Mouse (Mus musculus) MEL (cell line): Measurements from ENCODE around the gene Sdc3. TPM values are rescaled to one million over a fixed set of nuclear protein-coding genes. Genes with fewer than 3 reads are reported as not detected.

ENCODE experiments used
- DNase-seq: peaks from one replicate; pipeline ENCODE4 v3.0.0; 2011; ENCODE audit warnings: low read depth, low spot score
- H3K27ac ChIP-seq: 2 replicates; pipeline ENCODE4 v1.5.1; 2012; ENCODE audit warnings: low read depth, mild to moderate bottlenecking, control low read depth, low read length, moderate library complexity; ENCODE audit not compliant: control insufficient read depth
- H3K27me3 ChIP-seq, 2 experiments: fragments of 150-350 bp in 1 of 2; sonication (generic) in 1 of 2; 2 replicates each; pipeline ENCODE4 v1.6.1; 2012; ENCODE audit warnings: low read length in 2 of 2, mild to moderate bottlenecking in 2 of 2, improper control_type of control experiment in 1 of 2, moderate library complexity in 1 of 2; ENCODE audit not compliant: insufficient read depth in 2 of 2, control insufficient read depth in 1 of 2
- H3K36me3 ChIP-seq, 2 experiments: 2 replicates each; pipeline ENCODE4 v1.6.1; 2012 to 2014; ENCODE audit warnings: low read length in 2 of 2, improper control_type of control experiment in 1 of 2, inconsistent platforms in 1 of 2, mild to moderate bottlenecking in 1 of 2; ENCODE audit not compliant: insufficient read depth in 2 of 2, control insufficient read depth in 1 of 2
- H3K4me1 ChIP-seq, 2 experiments: fragments of 150-350 bp in 1 of 2; sonication (generic) in 1 of 2; 2 replicates each; pipeline ENCODE4 v1.6.1; 2012; ENCODE audit warnings: low read length in 2 of 2, improper control_type of control experiment in 1 of 2, mild to moderate bottlenecking in 1 of 2; ENCODE audit not compliant: insufficient read depth in 2 of 2, control insufficient read depth in 1 of 2
- H3K4me3 ChIP-seq, 2 experiments: fragments of 150-350 bp in 1 of 2; sonication (generic) in 1 of 2; 2 replicates each; pipeline ENCODE4 v1.5.1; 2012; ENCODE audit warnings: low read depth in 2 of 2, low read length in 2 of 2, mild to moderate bottlenecking in 2 of 2, moderate library complexity in 2 of 2, control low read depth in 1 of 2, improper control_type of control experiment in 1 of 2; ENCODE audit not compliant: control insufficient read depth in 1 of 2, insufficient read depth in 1 of 2
- H3K79me2 ChIP-seq: 2 replicates; pipeline ENCODE4 v1.6.1; 2012; ENCODE audit warnings: mild to moderate bottlenecking, low read length, moderate library complexity; ENCODE audit not compliant: control insufficient read depth, poor library complexity, insufficient read depth
- H3K9ac ChIP-seq: 2 replicates; pipeline ENCODE4 v1.6.1; 2012; ENCODE audit warnings: low read depth, mild to moderate bottlenecking, control low read depth, low read length, moderate library complexity; ENCODE audit not compliant: control insufficient read depth, poor library complexity, severe bottlenecking
- H3K9me3 ChIP-seq: fragments of 150-350 bp; sonication (generic); replicated peaks from 2 replicates; pipeline ENCODE4 v1.6.1; 2012; ENCODE audit warnings: mild to moderate bottlenecking, low read length, improper control_type of control experiment, moderate library complexity; ENCODE audit not compliant: insufficient read depth
- CHD1 ChIP-seq: IDR thresholded peaks from 2 replicates; pipeline ENCODE4 v1.6.1; 2012; ENCODE audit warnings: low read depth, mild to moderate bottlenecking, inconsistent platforms, low read length, improper control_type of control experiment
- CHD2 ChIP-seq: IDR thresholded peaks from 2 replicates; pipeline ENCODE4 v1.6.1; 2011; ENCODE audit warnings: low read length, improper control_type of control experiment
- CTCF ChIP-seq, 3 experiments: IDR thresholded peaks in 2 of 3; conservative IDR thresholded peaks in 1 of 3; 2 replicates each; pipeline ENCODE4 v1.5.1; 2011 to 2012; ENCODE audit warnings: low read length in 3 of 3, low read depth in 2 of 3, mild to moderate bottlenecking in 2 of 3, improper control_type of control experiment in 1 of 3, inconsistent platforms in 1 of 3, mixed read lengths in 1 of 3, moderate library complexity in 1 of 3; ENCODE audit not compliant: control insufficient read depth in 1 of 3, insufficient read depth in 1 of 3, poor library complexity in 1 of 3, severe bottlenecking in 1 of 3
- ELF1 ChIP-seq: IDR thresholded peaks from 2 replicates; pipeline ENCODE4 v1.6.1; 2014; ENCODE audit warnings: low read depth, mild to moderate bottlenecking, inconsistent platforms, low read length, improper control_type of control experiment, moderate library complexity
- EP300 ChIP-seq, 2 experiments: IDR thresholded peaks; 2 replicates each; pipeline ENCODE4 v1.6.1; 2011; ENCODE audit warnings: improper control_type of control experiment in 2 of 2, low read length in 2 of 2, low read depth in 1 of 2, mild to moderate bottlenecking in 1 of 2
- ETS1 ChIP-seq: IDR thresholded peaks from 2 replicates; pipeline ENCODE4 v1.6.1; 2012; ENCODE audit warnings: low read depth, mild to moderate bottlenecking, inconsistent platforms, low read length, improper control_type of control experiment, moderate library complexity
- GABPA ChIP-seq: IDR thresholded peaks from 2 replicates; pipeline ENCODE4 v1.6.1; 2012; ENCODE audit warnings: low read depth, mild to moderate bottlenecking, inconsistent platforms, low read length, improper control_type of control experiment, moderate library complexity
- HCFC1 ChIP-seq: IDR thresholded peaks from 2 replicates; pipeline ENCODE4 v1.6.1; 2012; ENCODE audit warnings: low read depth, mild to moderate bottlenecking, inconsistent platforms, low read length, improper control_type of control experiment, moderate library complexity
- JUND ChIP-seq: IDR thresholded peaks from 2 replicates; pipeline ENCODE4 v1.6.1; 2011; ENCODE audit warnings: low read depth, mild to moderate bottlenecking, improper control_type of control experiment, low read length
- KAT2A ChIP-seq: conservative IDR thresholded peaks from 2 replicates; pipeline ENCODE4 v1.6.1; 2012; ENCODE audit warnings: low read depth, low read length, improper control_type of control experiment, inconsistent platforms
- MAFK ChIP-seq: IDR thresholded peaks from 2 replicates; pipeline ENCODE4 v1.6.1; 2011; ENCODE audit warnings: low read depth, mild to moderate bottlenecking, low read length, improper control_type of control experiment, borderline replicate concordance
- MAX ChIP-seq: IDR thresholded peaks from 2 replicates; pipeline ENCODE4 v1.6.1; 2011; ENCODE audit warnings: low read length, improper control_type of control experiment
- MXI1 ChIP-seq: IDR thresholded peaks from 2 replicates; pipeline ENCODE4 v1.6.1; 2011; ENCODE audit warnings: mild to moderate bottlenecking, low read depth, low read length, improper control_type of control experiment
- MYB ChIP-seq: IDR thresholded peaks from 2 replicates; pipeline ENCODE4 v1.6.1; 2011; ENCODE audit warnings: mild to moderate bottlenecking, low read depth, low read length, improper control_type of control experiment
- MYC ChIP-seq: IDR thresholded peaks from 2 replicates; pipeline ENCODE4 v1.6.1; 2011; ENCODE audit warnings: low read depth, mild to moderate bottlenecking, low read length, improper control_type of control experiment, moderate library complexity
- NELFE ChIP-seq: IDR thresholded peaks from 2 replicates; pipeline ENCODE4 v1.6.1; 2011; ENCODE audit warnings: low read depth, low read length, improper control_type of control experiment
- NRF1 ChIP-seq: IDR thresholded peaks from 2 replicates; pipeline ENCODE4 v1.6.1; 2014; ENCODE audit warnings: low read depth, mild to moderate bottlenecking, inconsistent platforms, low read length, improper control_type of control experiment, moderate library complexity; ENCODE audit not compliant: poor library complexity, insufficient read depth, severe bottlenecking
- POLR2A ChIP-seq, 2 experiments: IDR thresholded peaks; 2 replicates each; pipeline ENCODE4 v1.6.1; 2011 to 2012; ENCODE audit warnings: low read length in 2 of 2, mild to moderate bottlenecking in 2 of 2, control low read depth in 1 of 2, improper control_type of control experiment in 1 of 2, low read depth in 1 of 2, moderate library complexity in 1 of 2; ENCODE audit not compliant: control insufficient read depth in 1 of 2, insufficient read depth in 1 of 2, poor library complexity in 1 of 2
- POLR2AphosphoS5 ChIP-seq: IDR thresholded peaks from 2 replicates; pipeline ENCODE4 v1.6.1; 2012; ENCODE audit warnings: low read depth, borderline replicate concordance, mild to moderate bottlenecking, inconsistent platforms, low read length, moderate library complexity, mixed read lengths
- RAD21 ChIP-seq: IDR thresholded peaks from 2 replicates; pipeline ENCODE4 v1.6.1; 2011; ENCODE audit warnings: mild to moderate bottlenecking, low read depth, low read length, improper control_type of control experiment
- RCOR1 ChIP-seq: IDR thresholded peaks from 2 replicates; pipeline ENCODE4 v1.6.1; 2012; ENCODE audit warnings: low read depth, mild to moderate bottlenecking, inconsistent platforms, low read length, improper control_type of control experiment
- SIN3A ChIP-seq: IDR thresholded peaks from 2 replicates; pipeline ENCODE4 v1.6.1; 2012; ENCODE audit warnings: low read length, improper control_type of control experiment, inconsistent platforms
- SMC3 ChIP-seq: IDR thresholded peaks from 2 replicates; pipeline ENCODE4 v1.6.1; 2011; ENCODE audit warnings: low read depth, low read length, improper control_type of control experiment
- TAL1 ChIP-seq: IDR thresholded peaks from 2 replicates; pipeline ENCODE4 v1.6.1; 2012; ENCODE audit warnings: mild to moderate bottlenecking, inconsistent platforms, low read length, moderate library complexity, mixed read lengths
- TCF12 ChIP-seq: IDR thresholded peaks from 2 replicates; pipeline ENCODE4 v1.6.1; 2014; ENCODE audit warnings: low read depth, mild to moderate bottlenecking, inconsistent platforms, low read length, improper control_type of control experiment, moderate library complexity
- USF1 ChIP-seq: IDR thresholded peaks from 2 replicates; pipeline ENCODE4 v1.6.1; 2014; ENCODE audit warnings: low read depth, mild to moderate bottlenecking, inconsistent platforms, low read length, improper control_type of control experiment, moderate library complexity
- ZC3H11A ChIP-seq: IDR thresholded peaks from 2 replicates; pipeline ENCODE4 v1.6.1; 2012; ENCODE audit warnings: low read depth, mild to moderate bottlenecking, inconsistent platforms, low read length, improper control_type of control experiment
- ZKSCAN1 ChIP-seq: IDR thresholded peaks from 2 replicates; pipeline ENCODE4 v1.6.1; 2012; ENCODE audit warnings: low read depth, mild to moderate bottlenecking, inconsistent platforms, low read length, improper control_type of control experiment, moderate library complexity
- ZMIZ1 ChIP-seq: IDR thresholded peaks from 2 replicates; pipeline ENCODE4 v1.6.1; 2012; ENCODE audit warnings: low read depth, mild to moderate bottlenecking, inconsistent platforms, low read length, improper control_type of control experiment, moderate library complexity
- ZNF384 ChIP-seq: IDR thresholded peaks from 2 replicates; pipeline ENCODE4 v1.6.1; 2012; ENCODE audit warnings: low read depth, mild to moderate bottlenecking, inconsistent platforms, low read length, improper control_type of control experiment
- polyA plus RNA-seq, 2 experiments: library from polyadenylated mRNA; stranded (reverse) in 1 of 2; unstranded in 1 of 2; fragments of >175 nt in 1 of 2; fragments of >200 nt in 1 of 2; gene quantifications; 2 replicates each; pipeline versions ENCODE4 v1.2.1 to v1.2.4; 2012; ENCODE audit warnings: low replicate concordance in 2 of 2, low read depth in 1 of 2; ENCODE audit not compliant: insufficient read length in 2 of 2, insufficient read depth in 1 of 2, missing spikeins in 1 of 2
- total RNA-seq: library from RNA; depleted of rRNA; stranded (reverse); fragments of 300-350 nt; gene quantifications from 2 replicates; pipeline ENCODE4 v1.2.3, GENCODE M21; 2012

Gene Sdc3
- total and polyA plus RNA-seq, 3 experiments, result 0.46 to 6.7 TPM; not detected in 1

GRCm38 (mm10) chr4:130779037-130779436 lies 13.3 kb upstream of the Sdc3 start (continued):
- no peak for TF ChIP-seq MYC
- TF ChIP-seq TCF12, result no peak

GRCm38 (mm10) chr4:130782492-130782891 lies 9.8 kb upstream of the Sdc3 start:
- Histone ChIP-seq H3K4me1 (peaks cover 0 to 4% of the 10 kb centered on the region in 2 experiments; a peak in 2 of 4 replicates), H3K27me3 (no peaks in the 10 kb centered on the region), H3K36me3 (peaks cover 5 to 14% of the 10 kb centered on the region in 2 experiments; a peak in 3 of 4 replicates), H3K9ac (no peak overlapping the region), H3K4me3 (no peak overlapping the region), H3K27ac (no peak overlapping the region), H3K9me3 (no peaks in the 10 kb centered on the region), H3K79me2 (no peaks in the 10 kb centered on the region)
- 0 out of 4 replicates have a peak, but pooled peaks of 1 of the 2 experiments have one; percentile 22 for TF ChIP-seq POLR2A (IDR thresholded peaks at IDR 0.05; ENCODE audit: control insufficient read depth in 1 of 2, insufficient read depth in 1 of 2, low read depth in 1 of 2, low read length in 2 of 2, poor library complexity in 1 of 2)
- no peak for TF ChIP-seq ZNF384
- peak; percentile 59 for DNase-seq

- Histone ChIP-seq H3K4me1 (peaks cover 0 to 4% of the 10 kb centered on the region in 2 experiments; a peak in 2 of 4 replicates), H3K4me3 (no peak overlapping the region), H3K27ac (no peak overlapping the region), H3K9me3 (no peaks in the 10 kb centered on the region), H3K36me3 (peaks cover 5 to 7% of the 10 kb centered on the region in 2 experiments; a peak in 3 of 4 replicates), H3K79me2 (no peaks in the 10 kb centered on the region), H3K9ac (no peak overlapping the region), H3K27me3 (no peaks in the 10 kb centered on the region)
- peak; percentile 74 for DNase-seq
- TF ChIP-seq POLR2AphosphoS5 (no peak), SIN3A (no peak), JUND (no peak), ELF1 (no peak), ZC3H11A (peak; percentile 57; the same call in 1 of the 2 replicates), MAX (no peak), ETS1 (no peak), CHD1 (no peak), CHD2 (no peak), EP300 (IDR thresholded peaks at IDR 0.05; ENCODE audit: low read depth in 1 of 2, low read length in 2 of 2) (no peak), ZMIZ1 (no peak), NRF1 (no peak), SMC3 (peak; percentile 72), RCOR1 (no peak), CTCF (IDR thresholded peaks at IDR 0.05 in 2 of 3, conservative IDR thresholded peaks at IDR 0.05 in 1 of 3; ENCODE audit: control insufficient read depth in 1 of 3, insufficient read depth in 1 of 3, low read depth in 2 of 3, low read length in 3 of 3, poor library complexity in 1 of 3, severe bottlenecking in 1 of 3) (peak; percentile 66 to 81 (median 67)), ZNF384 (no peak; the same call in 1 of the 2 replicates), POLR2A (IDR thresholded peaks at IDR 0.05; ENCODE audit: control insufficient read depth in 1 of 2, insufficient read depth in 1 of 2, low read depth in 1 of 2, low read length in 2 of 2, poor library complexity in 1 of 2) (no peak), MAFK (no peak), TAL1 (no peak), USF1 (peak; percentile 61; the same call in 1 of the 2 replicates), GABPA (no peak), MYB (no peak), MYC (no peak), TCF12 (no peak), MXI1 (no peak), KAT2A (no peak), ZKSCAN1 (no peak), NELFE (no peak), HCFC1 (no peak), RAD21 (peak; percentile 81)
These were observed 7.6 kb upstream of the Sdc3 start for GRCm38 (mm10) chr4:130784755-130785154.
